Mouse (Mus musculus) regulatory T cell (primary cell): ENCODE measurements around the gene Zbtb25.

Source experiments
- in situ Hi-C: fragments of 300-600 bp; cut with MboI, MseI; formaldehyde crosslinking; loops from one replicate; pipeline ENCODE4 v1.15.1; 2025; ENCODE audit warnings: high pct_unique_total_duplicates

The Zbtb25 gene

GRCm38 (mm10) chr12:76377059-76377458 is 7.7 kb upstream of the Zbtb25 start:
- in situ Hi-C loops: no loop called here

DNA sequence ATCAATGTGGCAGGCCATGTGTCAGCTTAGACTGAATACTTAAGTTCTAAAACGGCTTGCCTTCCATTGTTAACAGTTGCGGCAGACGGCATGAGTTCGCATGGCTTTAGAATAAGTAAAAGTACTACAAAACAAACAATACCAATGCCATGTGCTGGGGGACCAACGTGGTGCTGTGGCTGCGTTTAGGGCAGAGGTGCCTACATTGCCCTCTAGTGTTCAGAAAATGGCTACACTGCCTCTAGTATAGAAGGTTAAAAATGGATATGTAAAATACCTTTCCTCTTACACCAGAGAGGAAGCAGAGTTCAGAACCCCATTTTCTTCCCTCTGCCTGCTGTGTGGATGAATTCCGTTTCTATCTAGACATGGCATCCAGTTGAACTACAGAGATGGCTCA is 7.2 kb upstream of the Zbtb25 start:
- in situ Hi-C loops: no loop called here

DNA sequence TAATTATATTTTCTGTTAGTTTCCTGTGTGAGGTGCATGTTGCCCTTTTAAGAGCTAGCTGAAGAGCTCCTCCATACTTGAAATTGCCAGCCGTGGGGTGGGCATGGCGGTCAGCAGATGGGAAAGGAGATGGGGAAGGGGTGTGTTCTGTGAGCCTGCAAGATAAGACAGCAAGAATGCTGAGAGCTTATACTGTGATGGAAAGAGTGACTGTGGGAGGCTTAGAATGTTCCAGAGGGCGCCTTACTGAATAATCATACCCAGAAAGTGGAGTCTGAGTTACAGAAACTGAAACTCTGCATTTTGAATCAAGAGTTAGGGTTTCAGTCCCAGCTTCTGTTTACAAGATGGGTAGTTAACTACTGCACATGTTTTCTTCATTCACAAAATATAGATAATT is 6.1 kb upstream of the Zbtb25 start:
- in situ Hi-C loops: no loop called here

DNA sequence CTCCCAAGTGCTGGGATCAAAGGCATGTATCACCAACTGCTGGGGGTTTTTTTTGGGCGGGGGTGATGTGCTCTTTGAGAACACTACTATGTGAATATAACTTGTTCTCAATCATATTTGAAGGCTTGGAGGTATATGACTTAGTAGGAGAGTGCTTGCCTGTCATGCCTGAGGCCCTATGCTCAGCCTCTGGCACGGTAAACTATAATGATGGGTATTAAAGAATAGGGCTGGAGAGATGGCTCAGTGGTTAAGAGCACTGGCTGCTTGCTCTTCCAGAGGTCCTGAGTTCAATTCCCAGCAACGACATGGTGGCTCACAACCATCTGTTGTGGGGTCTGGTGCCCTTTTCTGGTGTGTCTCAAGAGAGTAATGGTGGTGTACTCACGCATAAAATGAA is 5.5 kb upstream of the Zbtb25 start:
- in situ Hi-C loops: no loop called here

GRCm38 (mm10) chr12:76373991-76374390 is 4.6 kb upstream of the Zbtb25 start:
- in situ Hi-C loops: no loop called here

DNA sequence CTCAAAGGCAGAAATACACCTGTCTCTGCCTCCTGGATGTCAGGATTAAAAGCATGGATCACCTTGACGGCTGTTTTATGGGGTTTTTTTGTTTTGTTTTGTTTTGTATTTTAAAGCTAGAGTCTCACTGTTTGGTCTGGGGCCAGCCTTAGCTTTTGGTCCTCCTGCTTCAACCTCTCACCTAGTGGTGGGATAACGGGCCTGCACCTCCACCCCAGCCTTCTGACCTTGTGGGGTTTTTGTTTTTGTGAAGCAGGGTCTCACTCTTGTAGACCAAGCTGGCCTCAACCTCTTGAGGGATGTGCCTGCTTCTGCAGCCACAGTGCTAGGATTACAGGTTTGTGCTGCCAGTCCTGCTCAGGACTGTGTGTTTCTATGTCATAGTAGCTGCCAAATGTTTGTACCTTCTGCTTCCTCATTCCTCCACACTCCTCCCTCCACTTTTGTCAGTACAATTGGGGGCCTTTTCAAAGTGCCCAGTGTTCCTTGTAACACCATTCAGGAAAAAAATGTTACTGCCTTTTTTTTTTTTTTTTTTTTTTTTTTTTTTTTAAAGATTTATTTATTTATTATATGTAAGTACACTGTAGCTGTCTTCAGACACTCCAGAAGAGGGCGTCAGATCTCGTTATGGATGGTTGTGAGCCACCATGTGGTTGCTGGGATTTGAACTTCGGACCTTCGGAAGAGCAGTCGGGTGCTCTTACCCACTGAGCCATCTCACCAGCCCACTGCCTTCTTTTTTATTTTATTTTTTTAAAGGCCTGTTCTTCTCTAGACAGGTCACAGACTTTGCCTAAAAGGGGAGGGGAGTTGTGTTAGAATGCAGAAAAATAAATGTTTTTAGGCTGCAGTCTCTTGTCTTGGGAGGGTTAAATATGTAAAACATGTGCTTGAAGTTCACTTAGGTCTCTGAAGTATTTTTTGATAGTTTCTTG is 3.7 kb upstream of the Zbtb25 start:
- in situ Hi-C loops: no loop called here

- in situ Hi-C loops: no loop called here
Observed at GRCm38 (mm10) chr12:76372046-76372445, 2.6 kb upstream of the Zbtb25 start.

- in situ Hi-C loops: no loop called here
Observed at GRCm38 (mm10) chr12:76370831-76371571, 1.6 kb upstream of the Zbtb25 start.

- in situ Hi-C loops: no loop called here
Observed at GRCm38 (mm10) chr12:76369978-76370830, 802 bp upstream of the Zbtb25 start, which contains the start of gene Zbtb1. Gene Zbtb1, plus strand, starts transcription at chr12:76370266.

DNA sequence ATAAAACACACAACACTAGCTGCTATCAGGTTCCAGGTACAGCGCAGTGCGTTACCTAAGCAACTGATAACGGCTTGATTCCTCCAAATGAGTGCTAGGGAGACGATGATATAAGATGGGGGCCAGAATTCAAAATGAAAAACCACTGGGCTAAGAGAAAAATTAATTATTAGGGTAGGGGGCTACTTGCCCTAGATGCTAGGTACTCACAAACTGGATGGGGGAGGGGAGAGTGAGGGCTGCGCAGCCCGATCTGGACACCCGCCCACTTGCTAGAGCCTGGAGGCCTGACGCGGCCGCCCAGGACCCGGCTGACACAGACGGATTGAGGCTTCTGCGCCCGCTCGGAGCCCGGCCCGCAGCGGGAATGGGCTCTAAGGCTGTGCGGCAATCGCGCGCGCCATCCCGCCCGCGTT is 604 bp downstream of the Zbtb25 start:
- in situ Hi-C loops: no loop called here

GRCm38 (mm10) chr12:76368201-76368789 is 1.1 kb downstream of the Zbtb25 start:
- in situ Hi-C loops: no loop called here

DNA sequence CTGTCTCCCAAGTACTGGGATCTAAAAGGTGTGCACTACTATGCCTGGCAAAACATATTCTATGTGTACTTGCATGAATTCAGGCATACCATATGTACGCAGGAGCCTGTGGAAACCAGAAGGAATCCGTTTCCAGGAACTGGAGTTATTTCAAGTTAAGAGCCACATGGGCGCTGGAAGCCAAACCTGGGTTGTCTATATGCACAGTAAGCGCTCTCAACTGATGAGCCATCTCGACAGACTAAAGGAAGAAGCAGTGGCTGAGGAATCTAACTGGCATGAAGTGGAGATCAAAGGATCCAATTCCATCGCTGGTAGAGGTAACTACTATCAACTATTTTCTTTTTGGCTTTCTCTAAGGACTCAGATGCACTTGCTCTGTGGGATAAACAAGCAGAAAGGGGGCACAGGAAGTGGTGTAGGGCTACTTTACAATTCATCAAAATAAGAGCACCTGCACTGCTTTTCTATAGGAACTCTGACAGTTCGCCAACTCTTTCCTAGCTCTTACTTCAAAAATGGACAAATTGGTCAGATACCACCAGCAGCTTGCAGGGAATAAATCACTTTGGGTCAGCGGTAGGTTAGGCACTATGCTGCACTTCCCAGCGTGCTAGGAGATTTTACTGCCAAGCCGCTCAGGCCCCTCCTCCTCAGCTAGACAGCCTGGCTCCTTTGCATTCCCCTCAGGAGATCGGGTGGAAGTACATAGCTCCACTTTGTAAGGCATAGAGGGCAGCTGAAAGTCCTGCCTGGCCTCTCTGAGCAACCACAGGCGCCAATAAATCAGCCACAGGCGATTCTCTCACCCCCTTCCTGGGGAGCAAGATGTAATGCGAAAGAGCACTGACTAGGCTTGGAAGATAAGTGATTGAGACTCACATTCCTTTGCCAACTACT is 2.1 kb downstream of the Zbtb25 start:
- in situ Hi-C loops: no loop called here

GRCm38 (mm10) chr12:76366276-76366675 is 3.1 kb downstream of the Zbtb25 start:
- in situ Hi-C loops: no loop called here

GRCm38 (mm10) chr12:76362303-76362676 is 7.1 kb downstream of the Zbtb25 start:
- in situ Hi-C loops: no loop called here

DNA sequence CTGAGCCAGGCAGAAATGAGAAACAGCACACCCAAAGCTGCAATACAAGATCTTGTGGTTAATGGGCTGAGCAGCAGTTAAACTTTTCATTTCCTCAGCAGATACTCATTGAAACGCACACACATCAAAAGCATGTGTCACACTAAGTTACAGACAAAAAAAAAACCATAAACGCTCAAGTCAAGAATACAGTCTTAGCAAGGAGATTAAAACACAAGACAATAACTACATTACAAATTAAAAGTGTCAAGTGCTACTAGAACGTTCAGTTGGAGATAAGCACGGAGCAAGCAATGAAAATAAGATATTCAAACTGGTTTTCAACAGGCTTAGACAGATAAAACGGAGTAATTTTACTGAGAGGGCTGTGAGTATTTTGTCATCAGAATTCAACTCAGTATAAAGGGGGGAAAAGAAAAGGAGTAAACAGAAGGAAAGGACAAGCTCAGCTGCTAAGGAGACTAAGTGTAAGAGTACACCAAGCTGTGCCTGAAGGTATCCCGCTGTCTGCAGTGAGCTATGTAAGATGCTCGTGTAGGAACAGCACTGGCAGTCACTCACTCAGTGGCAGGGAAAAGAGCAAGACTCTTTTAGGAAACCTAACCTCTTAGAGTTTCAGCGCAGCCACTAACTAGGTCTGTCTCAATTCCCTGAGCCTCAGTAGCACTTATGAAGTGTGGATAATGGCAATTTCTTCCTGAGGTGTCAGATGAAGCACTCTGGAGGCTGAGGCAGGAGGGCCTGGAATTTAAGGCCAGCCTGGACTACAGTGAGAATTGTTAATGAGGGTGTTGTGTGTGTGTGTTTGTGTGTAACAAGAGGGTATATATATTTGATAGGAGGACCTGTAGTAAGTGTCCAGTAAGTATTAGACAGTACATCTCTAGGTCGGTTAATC is 7.7 kb downstream of the Zbtb25 start:
- in situ Hi-C loops: no loop called here

GRCm38 (mm10) chr12:76360868-76361267 is 8.5 kb downstream of the Zbtb25 start:
- in situ Hi-C loops: no loop called here

DNA sequence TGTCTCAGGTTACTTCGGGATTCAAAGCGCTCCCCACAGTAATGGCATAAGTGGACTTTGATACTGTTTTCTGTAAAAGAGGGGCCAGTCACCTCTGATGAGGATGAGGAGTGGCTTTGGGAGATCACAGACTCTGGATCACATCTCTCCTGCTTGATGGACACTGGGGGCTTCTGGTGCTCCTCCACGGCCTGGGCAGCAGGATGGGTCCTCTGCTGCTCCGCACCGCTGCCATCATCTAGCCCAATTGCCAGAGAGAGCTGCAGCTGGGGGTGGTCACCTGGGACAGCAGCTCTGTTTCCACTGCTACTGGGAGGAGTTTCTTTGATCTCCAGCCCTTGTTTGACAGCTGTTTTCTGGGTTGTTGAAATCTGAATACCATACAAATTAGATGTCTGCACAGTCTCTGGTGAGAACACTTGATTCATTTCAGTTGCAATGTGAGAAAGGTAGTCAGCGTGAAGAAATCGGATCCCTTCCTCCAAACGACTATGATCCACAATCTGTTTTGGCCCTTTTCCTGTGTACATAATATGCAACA is 19.7 kb downstream of the Zbtb25 start:
- in situ Hi-C loops: no loop called here

- in situ Hi-C loops: no loop called here
Observed at GRCm38 (mm10) chr12:76345759-76346455, 23.5 kb downstream of the Zbtb25 start.
